Mouse (Mus musculus) liver, embryonic 16.5 days (tissue): Measurements from ENCODE around the gene Pick1. TPM values are rescaled to one million over a fixed set of nuclear protein-coding genes. Genes with fewer than 3 reads are reported as not detected.
A peak's percentile ranks its signal among the peaks of the same experiment; 100 is the strongest.

Experiments
- ATAC-seq: fragments of 200-750 bp; cut with Nextera tagmentation; 2 replicates; pipeline ENCODE4 v1.8.0; 2017; ENCODE audit warnings: low read depth, mild to moderate bottlenecking, moderate number of reproducible peaks, moderate library complexity
- H3K27ac ChIP-seq: fragments of 300-500 bp; sonication (generic); 2 replicates; pipeline ENCODE4 v1.5.1; 2014; ENCODE audit warnings: mild to moderate bottlenecking, low read length
- H3K27me3 ChIP-seq: fragments of 300-500 bp; sonication (generic); 2 replicates; pipeline ENCODE4 v1.6.1; 2014; ENCODE audit warnings: low read depth, low read length, mixed read lengths; ENCODE audit not compliant: control insufficient read depth, insufficient read depth
- H3K36me3 ChIP-seq: fragments of 300-500 bp; sonication (generic); 2 replicates; pipeline ENCODE4 v1.6.1; 2014; ENCODE audit warnings: mild to moderate bottlenecking; ENCODE audit not compliant: control insufficient read depth, insufficient read depth
- H3K4me1 ChIP-seq: fragments of 300-500 bp; sonication (generic); 2 replicates; pipeline ENCODE4 v1.6.1; 2014; ENCODE audit warnings: low read depth, low read length, mixed read lengths; ENCODE audit not compliant: control insufficient read depth
- H3K4me2 ChIP-seq: fragments of 300-500 bp; sonication (generic); 2 replicates; pipeline ENCODE4 v1.6.1; 2014; ENCODE audit warnings: low read depth, low read length, mixed read lengths
- H3K4me3 ChIP-seq: fragments of 300-500 bp; sonication (generic); 2 replicates; pipeline ENCODE4 v1.5.1; 2014; ENCODE audit warnings: low read depth, mild to moderate bottlenecking, low read length
- H3K9ac ChIP-seq: fragments of 300-500 bp; sonication (generic); 2 replicates; pipeline ENCODE4 v1.6.1; 2014; ENCODE audit warnings: low read depth, low read length
- H3K9me3 ChIP-seq: fragments of 300-500 bp; sonication (generic); replicated peaks from 2 replicates; pipeline ENCODE4 v1.6.1; 2016; ENCODE audit warnings: low read length; ENCODE audit not compliant: control insufficient read depth
- WGBS: fragments of 180-500 bp; shearing (Covaris S2); extraction: QIAGEN DNeasy Blood & Tissue Kit; methylation state at CpG from one replicate; pipeline ENCODE4 v1.1.7; 2014; ENCODE audit not compliant: insufficient replicate concordance; 5-methylcytosine and 5-hydroxymethylcytosine counted together
- polyA plus RNA-seq: library from polyadenylated mRNA; unstranded; fragments of >200 nt; fragmentation: Nextera tagmentation; extraction: Ambion mirVana; gene quantifications from 2 replicates; pipeline ENCODE4 v1.2.1, GENCODE M21; 2015

Pick1 gene
- polyA plus RNA-seq, 1 experiment from 2014 or later, result 13.1 TPM

- 27% methylated on average over 17 of the region's 17 CpGs for WGBS
- Histone ChIP-seq H3K4me3 (no peak overlapping the region), H3K9me3 (no peaks in the 10 kb centered on the region), H3K4me1 (no peaks in the 10 kb centered on the region; the same call in 1 of the 2 replicates), H3K36me3 (no peaks in the 10 kb centered on the region), H3K9ac (no peak overlapping the region), H3K27ac (no peak overlapping the region), H3K4me2 (no peak overlapping the region), H3K27me3 (peaks cover 64% of the 10 kb centered on the region)
- no peak for ATAC-seq
Observed at GRCm38 (mm10) chr15:79258521-79258920, 29.5 kb downstream of the Pick1 start.

GRCm38 (mm10) chr15:79261095-79261725 is 32.2 kb downstream of the Pick1 start:
- no peak overlapping the region for H3K27ac ChIP-seq
- peaks cover 52% of the 10 kb centered on the region for H3K27me3 ChIP-seq
- peak overlapping the region; percentile 68 for H3K4me2 ChIP-seq
- no peaks in the 10 kb centered on the region for H3K36me3 ChIP-seq
- 3% methylated on average over 47 of the region's 62 CpGs for WGBS
- peak; percentile 39; the same call in 1 of the 2 replicates for ATAC-seq
- no peaks in the 10 kb centered on the region; the same call in 1 of the 2 replicates for H3K4me1 ChIP-seq
- H3K9me3 ChIP-seq, result no peaks in the 10 kb centered on the region
- peak overlapping the region; percentile 52 for H3K4me3 ChIP-seq
- H3K9ac ChIP-seq, result no peak overlapping the region; the same call in 1 of the 2 replicates

GRCm38 (mm10) chr15:79261757-79262156 is 32.8 kb downstream of the Pick1 start:
- Histone ChIP-seq H3K9me3 (no peaks in the 10 kb centered on the region), H3K36me3 (no peaks in the 10 kb centered on the region), H3K27me3 (peaks cover 52% of the 10 kb centered on the region), H3K9ac (no peak overlapping the region), H3K4me3 (peak overlapping the region; percentile 52), H3K4me1 (no peaks in the 10 kb centered on the region; the same call in 1 of the 2 replicates), H3K27ac (no peak overlapping the region), H3K4me2 (peak overlapping the region; percentile 68)
- under 1% methylated on average over 28 of the region's 28 CpGs for WGBS
- ATAC-seq, result no peak

- Histone ChIP-seq H3K4me3 (no peak overlapping the region), H3K27me3 (peaks cover 52% of the 10 kb centered on the region), H3K36me3 (no peaks in the 10 kb centered on the region), H3K9me3 (no peaks in the 10 kb centered on the region), H3K27ac (no peak overlapping the region), H3K9ac (no peak overlapping the region), H3K4me1 (no peaks in the 10 kb centered on the region; the same call in 1 of the 2 replicates), H3K4me2 (no peak overlapping the region)
- no peak for ATAC-seq
- 22% methylated on average over 13 of the region's 13 CpGs for WGBS
Observed at GRCm38 (mm10) chr15:79262375-79262774, 33.4 kb downstream of the Pick1 start.

- WGBS, result 73% methylated on average over 3 of the region's 3 CpGs
- Histone ChIP-seq H3K4me2 (no peak overlapping the region), H3K4me3 (no peak overlapping the region), H3K36me3 (no peaks in the 10 kb centered on the region), H3K9me3 (no peaks in the 10 kb centered on the region), H3K4me1 (no peaks in the 10 kb centered on the region; the same call in 1 of the 2 replicates), H3K27me3 (peaks cover 52% of the 10 kb centered on the region), H3K27ac (no peak overlapping the region), H3K9ac (no peak overlapping the region)
- no peak for ATAC-seq
Observed at GRCm38 (mm10) chr15:79262786-79263309, 33.9 kb downstream of the Pick1 start.

GRCm38 (mm10) chr15:79263726-79264125 is 34.8 kb downstream of the Pick1 start:
- no peak overlapping the region for H3K4me2 ChIP-seq
- no peak overlapping the region for H3K9ac ChIP-seq
- 80% methylated on average over 6 of the region's 6 CpGs for WGBS
- H3K36me3 ChIP-seq, result no peaks in the 10 kb centered on the region
- H3K27ac ChIP-seq, result no peak overlapping the region
- ATAC-seq, result no peak
- H3K4me3 ChIP-seq, result no peak overlapping the region
- H3K9me3 ChIP-seq, result no peaks in the 10 kb centered on the region
- peaks cover 48% of the 10 kb centered on the region for H3K27me3 ChIP-seq
- no peaks in the 10 kb centered on the region; the same call in 1 of the 2 replicates for H3K4me1 ChIP-seq

GRCm38 (mm10) chr15:79265384-79265783 is 36.4 kb downstream of the Pick1 start:
- no peak overlapping the region for H3K4me3 ChIP-seq
- H3K27ac ChIP-seq, result no peak overlapping the region
- H3K9ac ChIP-seq, result no peak overlapping the region
- H3K4me2 ChIP-seq, result no peak overlapping the region
- peaks cover 32% of the 10 kb centered on the region for H3K27me3 ChIP-seq
- no peaks in the 10 kb centered on the region for H3K9me3 ChIP-seq
- H3K36me3 ChIP-seq, result no peaks in the 10 kb centered on the region
- H3K4me1 ChIP-seq, result peaks cover under 1% of the 10 kb centered on the region; the same call in 1 of the 2 replicates
- 43% methylated on average over 4 of the region's 4 CpGs for WGBS
- ATAC-seq, result no peak

- Histone ChIP-seq H3K27ac (no peak overlapping the region), H3K27me3 (peaks cover under 1% of the 10 kb centered on the region; the same call in 1 of the 2 replicates), H3K4me1 (peaks cover 7% of the 10 kb centered on the region), H3K36me3 (no peaks in the 10 kb centered on the region), H3K4me3 (no peak overlapping the region), H3K9me3 (no peaks in the 10 kb centered on the region), H3K4me2 (no peak overlapping the region), H3K9ac (no peak overlapping the region)
- ATAC-seq, result no peak
- 12% methylated on average over 1 of the region's 1 CpGs for WGBS
Observed at GRCm38 (mm10) chr15:79268521-79268920, 39.5 kb downstream of the Pick1 start.
